Mouse (Mus musculus) urinary bladder, postnatal 14 days (tissue): ENCODE data around the gene Casp7.
"Not testable (repeated sequence)": the region's sequence is repeated elsewhere in the genome, so short reads cannot be mapped to it uniquely, and the experiment has no call there.

Source experiments
- DNase-seq: peaks from one replicate; pipeline ENCODE4 v3.0.0; 2021; ENCODE audit warnings: low spot score

The Casp7 gene

GRCm38 (mm10) chr19:56396669-56397621 lies at the start of gene Casp7:
Gene Casp7 (plus strand): TSS chr19:56397129.
- DNase-seq: peak; percentile 74

DNA sequence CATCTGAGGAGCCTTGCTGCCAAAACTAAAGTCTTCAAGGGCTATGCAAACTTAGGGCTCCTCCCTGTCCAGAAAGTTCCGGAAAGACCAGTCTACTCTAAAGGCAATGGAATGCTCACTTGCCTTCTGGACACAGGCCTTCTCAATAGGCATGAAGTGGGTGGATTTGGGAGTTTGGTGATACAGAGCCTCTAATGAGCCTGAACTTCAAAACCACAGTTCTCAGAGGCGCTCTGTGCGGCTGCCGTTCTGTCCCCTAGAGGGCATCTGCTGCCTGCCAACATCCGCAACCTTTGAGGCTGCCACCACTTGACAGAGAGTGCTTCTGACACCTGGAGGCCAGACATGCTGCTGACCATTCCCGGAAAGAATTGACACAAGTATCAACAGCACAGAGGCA lies 47.6 kb upstream of the Casp7 start:
- DNase-seq: no peak

- DNase-seq: no peak
Measured at GRCm38 (mm10) chr19:56353689-56354088, 43.2 kb upstream of the Casp7 start.

- no peak for DNase-seq
Measured at GRCm38 (mm10) chr19:56355201-56355600, 41.7 kb upstream of the Casp7 start.

- DNase-seq: peak; percentile 80
Measured at GRCm38 (mm10) chr19:56356480-56357373, 40.2 kb upstream of the Casp7 start.

DNA sequence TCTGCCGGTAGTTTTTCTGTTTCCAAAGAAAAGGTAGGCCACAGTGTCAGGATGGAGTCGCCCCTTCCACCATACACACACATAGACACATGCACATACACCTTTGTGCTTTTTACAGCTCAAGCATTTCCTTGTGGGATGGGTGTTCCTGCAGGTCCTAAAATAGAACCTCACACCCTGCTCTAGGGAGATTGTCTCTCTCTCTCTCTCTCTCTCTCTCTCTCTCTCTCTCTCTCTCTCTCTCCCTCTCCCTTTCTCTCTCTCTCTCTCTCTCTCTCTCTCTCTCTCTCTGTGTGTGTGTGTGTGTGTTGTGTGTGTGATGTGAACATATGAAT lies 39.6 kb upstream of the Casp7 start:
- not testable (repeated sequence) for DNase-seq

DNA sequence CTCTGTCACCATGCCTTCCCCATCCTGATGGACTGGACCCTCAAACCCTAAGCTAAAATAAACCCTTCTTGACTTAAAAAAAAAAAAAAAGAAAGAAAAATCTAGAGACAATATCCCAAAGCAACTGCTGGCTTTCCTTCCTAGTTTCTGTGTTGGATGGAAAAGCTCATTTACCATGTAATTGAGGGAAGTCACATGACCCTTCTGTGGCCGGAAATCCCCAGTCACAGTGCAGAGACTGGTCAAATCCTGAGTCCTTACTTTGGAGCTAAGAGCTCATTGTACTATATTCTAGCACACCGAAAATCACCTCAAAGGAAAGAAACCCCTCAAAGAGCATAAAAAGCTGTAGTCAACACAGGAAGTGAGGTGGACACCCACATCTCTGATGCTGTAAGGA lies 38.0 kb upstream of the Casp7 start:
- DNase-seq: no peak

GRCm38 (mm10) chr19:56363721-56364460 lies 33.0 kb upstream of the Casp7 start:
- peak; percentile 50 for DNase-seq

- no peak for DNase-seq
Measured at GRCm38 (mm10) chr19:56364563-56364962, 32.4 kb upstream of the Casp7 start.

DNA sequence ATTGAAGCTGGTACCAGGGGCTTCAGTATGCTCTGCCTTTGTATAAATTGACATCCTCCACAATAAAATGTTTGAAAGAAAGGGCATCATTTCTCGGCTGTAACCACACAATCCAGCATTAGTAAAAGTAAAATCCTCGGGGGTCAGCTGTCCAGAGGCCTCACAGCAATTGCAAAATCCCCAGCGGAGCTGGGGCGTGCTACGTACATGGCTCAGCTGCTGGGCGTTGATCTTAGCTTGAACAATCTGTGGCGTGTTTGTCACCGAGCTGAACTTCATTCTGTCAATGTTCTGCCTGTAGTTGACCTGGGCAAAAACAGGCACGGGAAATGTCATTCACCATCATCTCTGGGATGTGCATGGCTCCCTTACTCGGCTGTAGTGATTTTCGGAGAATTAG lies 30.8 kb upstream of the Casp7 start:
- DNase-seq: no peak

- no peak for DNase-seq
Measured at GRCm38 (mm10) chr19:56366625-56367024, 30.3 kb upstream of the Casp7 start.

GRCm38 (mm10) chr19:56367778-56368177 lies 29.2 kb upstream of the Casp7 start:
- no peak for DNase-seq

GRCm38 (mm10) chr19:56368912-56369311 lies 28.0 kb upstream of the Casp7 start:
- DNase-seq: no peak

DNA sequence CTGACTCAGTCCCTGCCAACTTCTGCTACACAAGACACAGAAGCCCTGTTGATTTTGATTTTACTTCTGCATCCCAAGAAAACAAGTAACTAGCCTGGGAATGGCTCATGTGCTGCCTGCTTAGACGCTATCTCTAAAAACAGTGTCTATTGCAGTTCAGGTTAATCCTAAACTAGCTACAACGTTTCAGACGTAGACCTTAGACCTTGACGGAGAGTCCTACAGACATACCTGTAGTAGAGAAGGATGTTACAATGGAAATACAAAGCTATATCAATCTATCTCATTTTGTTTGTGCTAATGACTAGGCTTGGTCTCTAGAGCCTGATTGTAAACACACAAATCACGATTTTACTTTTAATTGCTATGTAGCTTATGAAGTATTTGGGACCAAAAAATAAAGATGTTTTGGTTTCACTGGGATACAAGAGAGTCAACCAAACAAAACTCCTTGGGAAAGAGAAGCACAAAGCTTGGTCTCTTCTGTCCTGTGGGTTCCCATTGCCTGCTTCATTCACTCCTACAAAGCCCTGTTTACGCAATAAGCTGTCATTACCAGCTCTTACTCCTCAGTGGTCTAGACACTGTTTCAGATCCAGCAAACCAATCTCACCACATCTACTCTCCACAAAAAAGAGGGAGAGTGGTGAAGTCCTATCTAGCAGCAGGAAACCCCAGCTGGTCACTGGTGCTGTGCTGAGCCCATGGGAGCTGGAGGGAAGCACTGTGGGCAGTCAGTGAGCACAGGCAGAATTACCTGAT lies 26.4 kb upstream of the Casp7 start:
- DNase-seq: no peak

GRCm38 (mm10) chr19:56372226-56372625 lies 24.7 kb upstream of the Casp7 start:
- no peak for DNase-seq

- DNase-seq: no peak
Measured at GRCm38 (mm10) chr19:56373246-56373645, 23.7 kb upstream of the Casp7 start.

- no peak for DNase-seq
Measured at GRCm38 (mm10) chr19:56374011-56374410, 22.9 kb upstream of the Casp7 start.

GRCm38 (mm10) chr19:56378007-56378406 lies 18.9 kb upstream of the Casp7 start:
- no peak for DNase-seq

GRCm38 (mm10) chr19:56378554-56379172 lies 18.3 kb upstream of the Casp7 start:
- DNase-seq: no peak

- DNase-seq: no peak
Measured at GRCm38 (mm10) chr19:56380341-56380740, 16.6 kb upstream of the Casp7 start.

DNA sequence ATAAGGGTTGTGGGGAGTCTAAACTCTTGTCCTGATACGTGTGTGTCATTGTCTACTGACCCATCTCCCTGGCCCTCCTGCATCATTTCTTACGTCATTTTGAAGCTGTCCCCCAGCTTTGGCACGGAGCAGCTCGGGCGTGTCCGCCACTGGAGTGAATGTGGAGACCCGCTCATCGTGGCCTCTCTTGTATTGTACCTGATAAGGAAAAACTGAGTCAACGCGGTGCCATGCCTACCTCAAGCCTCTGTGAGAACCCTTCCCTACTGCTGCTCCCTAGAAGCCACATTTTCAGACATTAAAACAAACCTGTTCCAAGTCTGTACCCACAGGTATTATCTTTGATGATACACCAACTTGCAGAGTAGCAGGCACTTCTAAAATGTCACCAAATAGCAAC lies 15.5 kb upstream of the Casp7 start:
- no peak for DNase-seq
